Mouse (Mus musculus) myocyte (in vitro differentiated cells): ENCODE data around the gene Tnnt2.

Experiments
- CEBPB ChIP-seq: IDR thresholded peaks from 2 replicates; pipeline ENCODE4 v1.6.1; 2011; ENCODE audit warnings: mild to moderate bottlenecking, moderate library complexity; ENCODE audit not compliant: poor library complexity, insufficient read depth, severe bottlenecking
- E2F4 ChIP-seq: IDR thresholded peaks from one replicate; pipeline ENCODE4 v1.6.1; 2011; ENCODE audit warnings: mild to moderate bottlenecking, control low read depth, moderate library complexity; ENCODE audit not compliant: insufficient read depth
- MAX ChIP-seq: IDR thresholded peaks from one replicate; pipeline ENCODE4 v1.6.1; 2011; ENCODE audit warnings: low read depth, mild to moderate bottlenecking, control low read depth
- MYOG ChIP-seq, 3 experiments: IDR thresholded peaks; one replicate each; pipeline ENCODE4 v1.6.1; 2011; ENCODE audit warnings: control low read depth in 2 of 3, low read depth in 2 of 3, mild to moderate bottlenecking in 2 of 3; ENCODE audit not compliant: insufficient read length in 2 of 3, control insufficient read depth in 1 of 3, insufficient read depth in 1 of 3
- POLR2A ChIP-seq: IDR thresholded peaks from one replicate; pipeline ENCODE4 v1.6.1; 2011; ENCODE audit warnings: low read depth, mild to moderate bottlenecking, control low read depth, moderate library complexity; ENCODE audit not compliant: insufficient read length
- POLR2AphosphoS2 ChIP-seq: IDR thresholded peaks from one replicate; pipeline ENCODE4 v1.6.1; 2011; ENCODE audit warnings: low read depth, control low read depth; ENCODE audit not compliant: insufficient read length
- REST ChIP-seq: IDR thresholded peaks from one replicate; pipeline ENCODE4 v1.6.1; 2011; ENCODE audit warnings: mild to moderate bottlenecking, control low read depth, moderate library complexity; ENCODE audit not compliant: insufficient read depth, insufficient read length
- SRF ChIP-seq: IDR thresholded peaks from one replicate; pipeline ENCODE4 v1.6.1; 2011; ENCODE audit warnings: low read depth; ENCODE audit not compliant: control insufficient read depth, insufficient read length
- USF1 ChIP-seq: IDR thresholded peaks from one replicate; pipeline ENCODE4 v1.6.1; 2011; ENCODE audit warnings: low read depth, mild to moderate bottlenecking, control low read depth, moderate library complexity

DNA sequence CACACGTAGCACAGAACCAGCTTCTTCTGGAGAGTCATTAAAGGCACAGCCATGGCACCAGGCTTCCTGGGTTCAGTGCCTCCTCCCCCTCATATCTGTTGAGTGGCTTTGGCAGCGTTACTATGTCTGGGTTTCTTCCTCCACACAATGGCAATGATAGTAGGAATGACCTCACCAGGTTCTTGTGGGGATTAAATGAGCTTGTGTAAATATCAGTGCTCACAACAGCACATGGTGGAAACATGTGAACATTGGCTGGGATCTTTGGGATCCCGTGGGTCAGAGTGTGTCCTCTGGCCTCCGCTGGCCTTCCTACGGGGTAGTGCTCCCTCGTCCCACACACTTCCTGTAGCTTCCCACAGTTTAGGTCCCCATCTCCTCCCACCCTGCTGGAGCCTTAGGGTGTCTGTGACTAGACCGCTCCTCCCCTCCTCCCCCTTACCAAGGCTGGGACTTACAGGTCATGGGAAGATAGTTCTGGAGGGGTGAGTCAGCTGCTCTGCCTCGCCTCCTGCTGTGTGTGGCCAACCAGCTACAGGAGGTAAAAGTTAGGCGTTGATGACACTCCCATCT, 25.9 kb downstream of the Tnnt2 start:
- no peak for TF ChIP-seq REST
- TF ChIP-seq SRF: no peak
- TF ChIP-seq POLR2A: peak; percentile 16
- no peak for TF ChIP-seq USF1
- TF ChIP-seq POLR2AphosphoS2: peak; percentile 76
- no peak for TF ChIP-seq E2F4
- peak; percentile 74 for TF ChIP-seq MAX
- no peak for TF ChIP-seq CEBPB
- peak in 1 of 3 experiments; percentile 58 for TF ChIP-seq MYOG (IDR thresholded peaks at IDR 0.05; ENCODE audit: control insufficient read depth in 1 of 3, insufficient read depth in 1 of 3, insufficient read length in 2 of 3, low read depth in 2 of 3)
